Mouse (Mus musculus) kidney, adult 10 weeks (tissue): ENCODE results near the gene Krt39. TPM values are rescaled to one million over a fixed set of nuclear protein-coding genes. Genes with fewer than 3 reads are reported as not detected.

ENCODE experiments used
- polyA plus RNA-seq: library from polyadenylated mRNA; stranded (reverse); fragments of 350-450 nt; fragmentation: Illumina TruSeq; extraction: RNeasy Lipid Tissue Mini Kit (QIAGEN cat#74804); gene quantifications from one replicate; pipeline ENCODE4 v1.2.3, GENCODE M21; 2014; ENCODE audit warnings: low read depth, low replicate concordance

The Krt39 gene
- not detected for polyA plus RNA-seq

GRCm38 (mm10) chr11:99521288-99521860 is at the start of gene Krt39:
TSS of gene Krt39 (minus strand) at chr11:99521338.

GRCm38 (mm10) chr11:99566530-99566929 is 45.4 kb upstream of the Krt39 start, which contains the start of gene Krtap3-1:
TSS of gene Krtap3-1 (minus strand) at chr11:99566630.

GRCm38 (mm10) chr11:99559366-99559765 is 38.2 kb upstream of the Krt39 start, which contains the start of gene Gm11939:
TSS of gene Gm11939 (minus strand) at chr11:99559466.

GRCm38 (mm10) chr11:99556753-99557152 is 35.6 kb upstream of the Krt39 start, which contains the start of gene Krtap3-2:
TSS of gene Krtap3-2 (minus strand) at chr11:99556853.

GRCm38 (mm10) chr11:99550765-99551164 is 29.6 kb upstream of the Krt39 start, which contains the start of gene Krtap3-3:
TSS of gene Krtap3-3 (minus strand) at chr11:99550865.

GRCm38 (mm10) chr11:99492733-99493573 is 28.2 kb downstream of the Krt39 start, which contains the start of gene Krt23:
TSS of gene Krt23 (minus strand) at chr11:99493137.

Other genes with a start within 250 kb of the Krt39 start
- gene Krt24, start 236.1 kb downstream of the Krt39 start, polyA plus RNA-seq = not detected
- not detected for gene Krt25, start 198.4 kb downstream of the Krt39 start, polyA plus RNA-seq
- not detected for gene Krt26, start 183.4 kb downstream of the Krt39 start, polyA plus RNA-seq
- not detected for gene Krt27, start 170.2 kb downstream of the Krt39 start, polyA plus RNA-seq
- not detected for gene Krt28, start 146.4 kb downstream of the Krt39 start, polyA plus RNA-seq
- 20.3 TPM for gene Krt10, start 132.0 kb downstream of the Krt39 start, polyA plus RNA-seq
- gene Krt12, start 99.1 kb downstream of the Krt39 start, polyA plus RNA-seq = not detected
- gene Krt20, start 83.2 kb downstream of the Krt39 start, polyA plus RNA-seq = 0.53 TPM
- 2.7 TPM for gene Krt23, start 28.2 kb downstream of the Krt39 start, polyA plus RNA-seq
- gene Krt40, start 21.8 kb upstream of the Krt39 start, polyA plus RNA-seq = not detected
- not detected for gene Krtap3-3, start 29.5 kb upstream of the Krt39 start, polyA plus RNA-seq
- not detected for gene Krtap3-2, start 35.5 kb upstream of the Krt39 start, polyA plus RNA-seq
- gene Gm11939, start 38.1 kb upstream of the Krt39 start, polyA plus RNA-seq = not detected
- gene Krtap3-1, start 45.3 kb upstream of the Krt39 start, polyA plus RNA-seq = not detected
- not detected for gene Krtap1-5, start 59.7 kb upstream of the Krt39 start, polyA plus RNA-seq
- not detected for gene Krtap1-4, start 62.3 kb upstream of the Krt39 start, polyA plus RNA-seq
- not detected for gene Krtap1-3, start 70.0 kb upstream of the Krt39 start, polyA plus RNA-seq
- gene Krtap9-3, start 76.8 kb upstream of the Krt39 start, polyA plus RNA-seq = not detected
- not detected for gene Gm11938, start 82.0 kb upstream of the Krt39 start, polyA plus RNA-seq
- gene Gm11937, start 88.9 kb upstream of the Krt39 start, polyA plus RNA-seq = not detected
- not detected for gene Krtap2-4, start 93.5 kb upstream of the Krt39 start, polyA plus RNA-seq
- not detected for gene Gm11562, start 99.1 kb upstream of the Krt39 start, polyA plus RNA-seq
- gene Krtap4-1, start 106.9 kb upstream of the Krt39 start, polyA plus RNA-seq = not detected
- not detected for gene Krtap4-2, start 113.7 kb upstream of the Krt39 start, polyA plus RNA-seq
- gene Krtap4-7, start 122.8 kb upstream of the Krt39 start, polyA plus RNA-seq = not detected
- gene Gm11555, start 128.9 kb upstream of the Krt39 start, polyA plus RNA-seq = not detected
- gene Gm11563, start 137.6 kb upstream of the Krt39 start, polyA plus RNA-seq = not detected
- not detected for gene Krtap4-6, start 144.6 kb upstream of the Krt39 start, polyA plus RNA-seq
- gene Gm14190, start 169.4 kb upstream of the Krt39 start, polyA plus RNA-seq = not detected
- not detected for gene Gm14180, start 213.0 kb upstream of the Krt39 start, polyA plus RNA-seq